Mouse (Mus musculus): ENCODE measurements around the gene Fbp1. TPM values are rescaled to one million over a fixed set of nuclear protein-coding genes. Genes with fewer than 3 reads are reported as not detected.

Gene Fbp1
- total and polyA plus RNA-seq, 2 experiments from 2014 or later, result 0.18 to 1.2 TPM

- TF ChIP-seq CTCF (IDR thresholded peaks at IDR 0.05; ENCODE audit: low read depth), result no peak
- no peak for TF ChIP-seq EP300 (IDR thresholded peaks at IDR 0.05; ENCODE audit: low read depth)
- Histone ChIP-seq H3K4me3 (ENCODE audit: low read depth, low read length) (no peak overlapping the region), H3K27me3 (ENCODE audit: control insufficient read depth, insufficient read depth, low read length) (no peaks in the 10 kb centered on the region), H3K9me3 (replicated peaks; ENCODE audit: control insufficient read depth, low read length) (no peaks in the 10 kb centered on the region), H3K4me2 (ENCODE audit: low read depth, low read length) (no peak overlapping the region), H3K4me1 (ENCODE audit: control insufficient read depth, insufficient read depth) (no peaks in the 10 kb centered on the region), H3K9ac (replicated peaks; ENCODE audit: low read depth, low read length) (no peak overlapping the region), H3K36me3 (replicated peaks; ENCODE audit: control insufficient read depth, insufficient read depth, low read length) (no peaks in the 10 kb centered on the region), H3K27ac (ENCODE audit: low read depth) (no peak overlapping the region)
- ATAC-seq (ENCODE audit: insufficient read depth, low read depth) (no peak), DNase-seq (ENCODE audit: low spot score) (no peak)
- 53% methylated on average over 4 of the region's 4 CpGs for WGBS
These were observed 28.6 kb upstream of the Fbp1 start for GRCm38 (mm10) chr13:62916675-62917074.

DNA sequence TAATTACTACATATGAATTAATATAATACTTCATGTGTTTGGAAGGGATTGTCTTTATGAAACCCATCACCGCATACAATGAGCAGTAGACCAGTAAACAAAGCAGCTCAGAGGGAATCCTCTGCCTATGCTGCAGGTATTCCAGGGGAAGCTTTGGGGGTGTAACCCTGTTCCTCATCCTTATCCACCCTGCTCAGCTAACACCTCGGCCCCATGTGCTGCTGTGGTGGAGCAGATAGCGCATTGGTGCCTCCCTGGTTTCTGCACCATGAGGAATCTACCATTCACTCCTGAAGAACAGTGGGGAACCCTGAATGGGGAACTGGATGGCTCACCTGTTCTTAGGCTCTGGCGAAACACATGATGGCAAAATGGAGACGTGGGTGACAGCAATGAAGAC lies 23.5 kb upstream of the Fbp1 start:
- Histone ChIP-seq H3K27me3 (ENCODE audit: control insufficient read depth, insufficient read depth, low read length) (no peaks in the 10 kb centered on the region), H3K4me2 (ENCODE audit: low read depth, low read length) (no peak overlapping the region), H3K4me3 (ENCODE audit: low read depth, low read length) (no peak overlapping the region), H3K9ac (replicated peaks; ENCODE audit: low read depth, low read length) (no peak overlapping the region), H3K9me3 (replicated peaks; ENCODE audit: control insufficient read depth, low read length) (no peaks in the 10 kb centered on the region), H3K4me1 (ENCODE audit: control insufficient read depth, insufficient read depth) (no peaks in the 10 kb centered on the region), H3K36me3 (replicated peaks; ENCODE audit: control insufficient read depth, insufficient read depth, low read length) (no peaks in the 10 kb centered on the region), H3K27ac (ENCODE audit: low read depth) (no peak overlapping the region)
- no peak for DNase-seq (ENCODE audit: low spot score)
- WGBS, result 70% methylated on average over 5 of the region's 5 CpGs
- no peak for TF ChIP-seq EP300 (IDR thresholded peaks at IDR 0.05; ENCODE audit: low read depth)
- no peak for TF ChIP-seq CTCF (IDR thresholded peaks at IDR 0.05; ENCODE audit: low read depth)
- no peak for ATAC-seq (ENCODE audit: insufficient read depth, low read depth)

DNA sequence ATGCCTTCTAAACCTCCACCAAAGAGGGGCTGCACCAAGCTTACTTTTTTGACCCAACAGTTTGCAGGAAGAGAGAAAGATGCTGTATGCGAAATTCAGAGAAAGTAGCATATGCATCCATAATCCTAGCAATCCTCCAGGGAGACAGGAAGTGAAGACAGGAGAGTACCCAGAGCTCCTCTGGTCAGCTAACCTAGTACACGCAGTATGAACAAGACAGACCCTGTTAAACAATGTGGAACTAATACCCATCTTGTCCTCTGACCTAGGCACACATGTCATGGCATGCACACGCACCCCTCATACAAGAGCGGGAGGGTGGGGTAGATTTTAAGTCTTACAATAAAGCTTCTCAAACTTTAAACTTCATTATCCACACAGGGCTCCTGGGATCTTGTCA lies 22.1 kb upstream of the Fbp1 start:
- no peaks in the 10 kb centered on the region for H3K27me3 ChIP-seq (ENCODE audit: control insufficient read depth, insufficient read depth, low read length)
- H3K9ac ChIP-seq (replicated peaks; ENCODE audit: low read depth, low read length), result no peak overlapping the region
- no peak overlapping the region for H3K4me3 ChIP-seq (ENCODE audit: low read depth, low read length)
- DNase-seq (ENCODE audit: low spot score) (no peak), ATAC-seq (ENCODE audit: insufficient read depth, low read depth) (no peak)
- no peaks in the 10 kb centered on the region for H3K4me1 ChIP-seq (ENCODE audit: control insufficient read depth, insufficient read depth)
- no peaks in the 10 kb centered on the region for H3K36me3 ChIP-seq (replicated peaks; ENCODE audit: control insufficient read depth, insufficient read depth, low read length)
- WGBS, result 77% methylated on average over 4 of the region's 4 CpGs
- TF ChIP-seq CTCF (IDR thresholded peaks at IDR 0.05; ENCODE audit: low read depth) (no peak), EP300 (IDR thresholded peaks at IDR 0.05; ENCODE audit: low read depth) (no peak)
- no peak overlapping the region for H3K27ac ChIP-seq (ENCODE audit: low read depth)
- no peak overlapping the region for H3K4me2 ChIP-seq (ENCODE audit: low read depth, low read length)
- no peaks in the 10 kb centered on the region for H3K9me3 ChIP-seq (replicated peaks; ENCODE audit: control insufficient read depth, low read length)

- WGBS, result 53% methylated on average over 5 of the region's 5 CpGs
These were observed 21.7 kb upstream of the Fbp1 start for GRCm38 (mm10) chr13:62909776-62910175.

GRCm38 (mm10) chr13:62908163-62908559 lies 20.1 kb upstream of the Fbp1 start:
- Histone ChIP-seq H3K36me3 (replicated peaks; ENCODE audit: control insufficient read depth, insufficient read depth, low read length) (no peaks in the 10 kb centered on the region), H3K9ac (replicated peaks; ENCODE audit: low read depth, low read length) (no peak overlapping the region), H3K4me1 (ENCODE audit: control insufficient read depth, insufficient read depth) (no peaks in the 10 kb centered on the region), H3K4me2 (ENCODE audit: low read depth, low read length) (no peak overlapping the region), H3K27me3 (ENCODE audit: control insufficient read depth, insufficient read depth, low read length) (no peaks in the 10 kb centered on the region), H3K9me3 (replicated peaks; ENCODE audit: control insufficient read depth, low read length) (no peaks in the 10 kb centered on the region), H3K4me3 (ENCODE audit: low read depth, low read length) (no peak overlapping the region), H3K27ac (ENCODE audit: low read depth) (no peak overlapping the region)
- TF ChIP-seq EP300 (IDR thresholded peaks at IDR 0.05; ENCODE audit: low read depth) (no peak), CTCF (IDR thresholded peaks at IDR 0.05; ENCODE audit: low read depth) (no peak)
- WGBS, result 32% methylated on average over 8 of the region's 8 CpGs
- DNase-seq (ENCODE audit: low spot score) (no peak), ATAC-seq (ENCODE audit: insufficient read depth, low read depth) (no peak; the same call in 1 of the 2 replicates)

More at GRCm38 (mm10) chr13:62909776-62910175, 21.7 kb upstream of the Fbp1 start:
- H3K9ac ChIP-seq (replicated peaks; ENCODE audit: low read depth, low read length), result no peak overlapping the region
- H3K4me3 ChIP-seq (ENCODE audit: low read depth, low read length), result no peak overlapping the region
- H3K4me1 ChIP-seq (ENCODE audit: control insufficient read depth, insufficient read depth), result no peaks in the 10 kb centered on the region
- no peaks in the 10 kb centered on the region for H3K36me3 ChIP-seq (replicated peaks; ENCODE audit: control insufficient read depth, insufficient read depth, low read length)
- no peaks in the 10 kb centered on the region for H3K9me3 ChIP-seq (replicated peaks; ENCODE audit: control insufficient read depth, low read length)
- H3K4me2 ChIP-seq (ENCODE audit: low read depth, low read length), result no peak overlapping the region
- ATAC-seq (ENCODE audit: insufficient read depth, low read depth) (no peak), DNase-seq (ENCODE audit: low spot score) (no peak)
- H3K27ac ChIP-seq (ENCODE audit: low read depth), result no peak overlapping the region
- H3K27me3 ChIP-seq (ENCODE audit: control insufficient read depth, insufficient read depth, low read length), result no peaks in the 10 kb centered on the region
- TF ChIP-seq CTCF (IDR thresholded peaks at IDR 0.05; ENCODE audit: low read depth) (no peak), EP300 (IDR thresholded peaks at IDR 0.05; ENCODE audit: low read depth) (no peak)

DNA sequence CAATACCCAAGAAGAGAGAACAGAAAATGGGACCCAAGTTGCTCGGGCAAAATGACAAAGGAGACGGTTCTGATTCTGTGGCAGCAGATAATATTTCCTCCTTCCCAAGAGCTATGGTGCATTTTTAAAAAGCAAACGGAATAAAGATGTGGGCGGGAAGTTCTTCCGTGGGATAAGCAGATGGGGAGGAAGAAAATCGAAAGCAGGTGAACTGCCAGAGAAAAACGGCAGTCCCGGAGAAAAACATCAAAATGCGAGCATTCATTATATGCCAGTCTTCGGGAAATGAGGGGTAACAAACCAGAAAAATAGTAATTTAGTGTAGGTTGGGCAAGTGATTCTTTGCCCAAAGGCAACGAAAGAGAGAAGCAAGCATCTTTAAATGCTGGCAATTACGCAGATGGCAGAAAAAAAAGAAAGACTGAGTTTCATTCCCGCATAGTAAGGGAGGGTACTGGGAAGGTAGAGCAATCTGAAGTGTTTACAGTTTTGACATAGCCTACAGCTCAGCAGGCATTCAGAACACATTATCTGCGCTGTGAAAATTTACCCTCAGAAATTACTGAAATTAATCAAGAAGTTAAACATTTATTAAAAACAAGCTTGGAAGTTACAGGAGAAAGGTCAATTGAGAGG lies 19.6 kb upstream of the Fbp1 start:
- 80% methylated on average over 14 of the region's 14 CpGs for WGBS
- Histone ChIP-seq H3K4me1 (ENCODE audit: control insufficient read depth, insufficient read depth) (no peaks in the 10 kb centered on the region), H3K4me3 (ENCODE audit: low read depth, low read length) (no peak overlapping the region), H3K36me3 (replicated peaks; ENCODE audit: control insufficient read depth, insufficient read depth, low read length) (no peaks in the 10 kb centered on the region), H3K9ac (replicated peaks; ENCODE audit: low read depth, low read length) (no peak overlapping the region), H3K9me3 (replicated peaks; ENCODE audit: control insufficient read depth, low read length) (no peaks in the 10 kb centered on the region), H3K4me2 (ENCODE audit: low read depth, low read length) (no peak overlapping the region), H3K27ac (ENCODE audit: low read depth) (no peak overlapping the region), H3K27me3 (ENCODE audit: control insufficient read depth, insufficient read depth, low read length) (no peaks in the 10 kb centered on the region)
- ATAC-seq (ENCODE audit: insufficient read depth, low read depth) (no peak), DNase-seq (ENCODE audit: low spot score) (no peak)
- TF ChIP-seq EP300 (IDR thresholded peaks at IDR 0.05; ENCODE audit: low read depth), result no peak
- no peak for TF ChIP-seq CTCF (IDR thresholded peaks at IDR 0.05; ENCODE audit: low read depth)

Measured in heart, postnatal 0 days (tissue).